Comparison of ENCODE assay signal across 16 mouse cellular contexts in the genomic region with DNA sequence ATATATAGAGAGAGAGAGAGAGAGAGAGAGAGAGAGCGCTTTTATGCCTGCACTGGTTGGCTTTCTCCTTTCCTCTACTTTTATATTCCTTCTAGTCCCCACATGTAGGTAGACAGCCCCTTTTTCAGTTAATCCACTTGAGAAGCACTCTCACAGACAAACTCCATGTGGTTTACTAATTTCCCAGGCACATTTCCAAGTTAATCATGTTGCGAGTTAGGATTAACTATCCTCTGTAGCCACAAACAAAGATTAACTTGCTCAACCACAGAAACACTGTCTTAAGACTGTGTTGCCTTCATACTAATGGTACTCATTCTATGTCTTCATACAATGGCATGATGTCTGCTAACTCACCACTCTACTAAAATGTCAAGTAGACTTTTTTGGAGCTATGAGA.
"Had no signal": no experiment of that assay in that cellular context is flagged by ENCODE, and none has a peak within 500 bp of the region (broad histone marks: within the 10 kb centered on the region; RNA-seq: fewer than 3 reads in every experiment).

No protein-coding gene starts in this region.

- H3K4me3 ChIP-seq: neural tube, embryonic 13.5 days; neural tube, embryonic 15.5 days; stomach, embryonic 15.5 days had no signal

- H3K4me1 ChIP-seq: stomach, embryonic 15.5 days had no signal

- H3K36me3 ChIP-seq: neural tube, embryonic 13.5 days; neural tube, embryonic 15.5 days; stomach, embryonic 15.5 days had no signal

- H3K27ac ChIP-seq: neural tube, embryonic 13.5 days; neural tube, embryonic 15.5 days; stomach, embryonic 15.5 days; stomach, postnatal 0 days had no signal

- H3K27me3 ChIP-seq: neural tube, embryonic 13.5 days; neural tube, embryonic 15.5 days; stomach, embryonic 15.5 days had no signal

- DNase-seq: retina, postnatal 1 day; right cerebral cortex, adult 18-20 months; right cerebral cortex, postnatal 14 days; right cerebral cortex, postnatal 25 days; right cerebral cortex, postnatal 4 days; spleen, adult 18-20 months; thymus, adult 18-20 months; thymus, adult 2 months; thymus, postnatal 14 days; thymus, postnatal 25 days; thymus, postnatal 36 days; thymus, postnatal 4 days had no signal
